Mouse (Mus musculus) frontal cortex, postnatal 10 days (tissue): ENCODE measurements around the gene Ddo.

Experiments used
- DNase-seq, 2 experiments: peaks; one replicate each; pipeline ENCODE4 v3.0.0; 2022; ENCODE audit warnings: low spot score in 2 of 2, mixed read lengths in 1 of 2

Ddo gene

GRCm38 (mm10) chr10:40629656-40630311 is at the start of gene Ddo:
Gene Ddo (plus strand): TSS chr10:40630011.
- no peak for DNase-seq

DNA sequence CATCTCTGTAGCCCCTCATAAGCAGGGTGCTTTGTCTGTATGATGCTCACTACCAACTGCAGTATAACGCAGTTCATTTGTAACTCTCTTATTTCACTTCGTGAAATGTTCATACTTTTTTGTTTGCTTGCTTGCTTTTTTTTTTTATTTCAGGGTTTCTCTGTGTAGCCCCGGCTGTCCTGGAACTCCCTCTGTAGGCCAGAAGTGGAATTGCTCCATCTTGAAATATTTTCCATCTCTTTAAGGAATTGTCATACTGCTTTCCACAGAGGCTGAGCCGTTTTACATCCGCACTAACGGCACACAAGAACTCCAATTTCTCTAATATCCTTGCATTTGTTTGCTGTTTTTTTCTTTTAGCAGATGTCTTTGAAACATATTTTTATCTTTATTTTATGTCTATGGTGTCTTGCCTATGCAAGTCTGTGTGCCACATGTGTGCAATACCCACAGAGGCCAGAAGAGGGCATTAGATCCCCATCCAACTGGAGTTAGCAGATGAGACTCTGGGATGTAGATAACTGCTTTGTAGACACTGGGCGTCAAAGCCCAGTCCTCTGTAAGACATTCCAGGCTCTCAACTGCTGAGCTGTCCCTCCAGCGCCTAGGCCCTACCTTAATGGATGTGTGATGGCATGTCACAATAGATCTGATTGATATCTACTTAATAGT is 46.1 kb upstream of the Ddo start:
- DNase-seq = peak in 1 of 2 experiments; percentile 13

GRCm38 (mm10) chr10:40592186-40592585 is 37.6 kb upstream of the Ddo start:
- DNase-seq = peak; percentile 31 to 32

GRCm38 (mm10) chr10:40597177-40597576 is 32.6 kb upstream of the Ddo start:
- no peak for DNase-seq

GRCm38 (mm10) chr10:40604706-40605394 is 25.0 kb upstream of the Ddo start:
- no peak for DNase-seq

- DNase-seq = no peak
Observed at GRCm38 (mm10) chr10:40617973-40618372, 11.8 kb upstream of the Ddo start.

DNA sequence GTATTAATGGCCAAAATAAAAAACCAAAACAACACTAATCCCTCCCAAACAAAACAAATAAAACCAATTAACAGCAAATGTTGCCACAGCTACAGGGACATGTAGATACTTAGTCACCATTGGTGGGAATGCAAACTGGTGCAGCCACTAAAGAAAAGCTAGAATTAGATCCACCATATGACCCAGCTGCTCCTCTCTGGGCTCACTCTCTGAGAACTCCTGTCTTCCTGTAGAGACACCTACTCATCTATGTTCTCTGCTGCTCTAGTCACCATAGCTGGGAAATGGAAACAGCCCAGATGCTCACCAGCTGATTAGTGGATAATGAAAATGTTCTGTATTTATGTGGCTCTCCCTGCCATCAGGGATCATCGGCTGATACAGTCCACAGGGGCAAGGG is 10.1 kb upstream of the Ddo start:
- DNase-seq = no peak

- DNase-seq = no peak
Observed at GRCm38 (mm10) chr10:40629140-40629539, 671 bp upstream of the Ddo start.

DNA sequence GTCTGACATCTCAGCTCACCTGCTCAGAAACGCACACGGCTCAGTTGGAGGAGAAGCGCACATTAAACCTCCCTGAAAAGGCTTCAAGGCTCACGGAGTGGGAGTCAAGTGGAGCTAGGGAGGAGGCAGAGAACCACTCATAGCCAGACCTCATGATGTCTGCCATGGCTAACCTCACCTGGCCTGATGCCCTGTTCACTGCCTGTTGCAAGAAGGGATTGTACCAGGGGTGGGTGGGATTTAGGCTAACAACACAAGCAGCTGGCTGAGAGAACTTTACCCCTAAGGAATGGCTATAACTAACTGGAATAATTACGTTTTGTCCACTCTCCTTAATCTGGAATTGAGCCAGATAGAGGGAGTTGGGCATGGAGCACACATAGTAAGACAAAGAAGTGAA is 646 bp downstream of the Ddo start:
- DNase-seq = no peak

- DNase-seq = no peak
Observed at GRCm38 (mm10) chr10:40630961-40631360, 1.1 kb downstream of the Ddo start.

GRCm38 (mm10) chr10:40632087-40632486 is 2.3 kb downstream of the Ddo start:
- DNase-seq = no peak

- no peak for DNase-seq
Observed at GRCm38 (mm10) chr10:40637331-40637730, 7.5 kb downstream of the Ddo start.

GRCm38 (mm10) chr10:40638276-40638675 is 8.5 kb downstream of the Ddo start:
- peak; percentile 57 to 72 for DNase-seq

- DNase-seq = peak in 1 of 2 experiments; percentile 32
Observed at GRCm38 (mm10) chr10:40638823-40639819, 9.3 kb downstream of the Ddo start.

GRCm38 (mm10) chr10:40640406-40640805 is 10.6 kb downstream of the Ddo start:
- DNase-seq = no peak

GRCm38 (mm10) chr10:40641901-40642300 is 12.1 kb downstream of the Ddo start:
- DNase-seq = no peak

DNA sequence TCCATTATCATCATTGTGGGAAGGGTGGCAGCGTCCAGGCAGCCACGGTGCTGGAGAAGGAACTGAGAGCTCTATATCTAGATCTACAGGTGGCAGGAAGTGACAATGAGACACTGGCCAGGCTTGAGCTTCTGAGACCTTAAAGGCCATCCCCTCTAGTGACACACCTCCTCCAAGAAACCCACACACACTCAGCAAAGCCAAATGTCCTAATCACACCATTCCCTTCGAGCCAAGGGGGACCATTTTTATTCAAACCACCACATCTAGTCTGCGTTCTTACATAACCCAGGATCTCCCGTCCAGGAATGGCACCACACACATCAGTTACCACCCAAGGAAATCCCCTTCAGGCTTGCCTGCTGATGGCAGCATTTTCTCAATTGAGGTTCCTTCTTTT is 13.3 kb downstream of the Ddo start:
- DNase-seq = no peak

DNA sequence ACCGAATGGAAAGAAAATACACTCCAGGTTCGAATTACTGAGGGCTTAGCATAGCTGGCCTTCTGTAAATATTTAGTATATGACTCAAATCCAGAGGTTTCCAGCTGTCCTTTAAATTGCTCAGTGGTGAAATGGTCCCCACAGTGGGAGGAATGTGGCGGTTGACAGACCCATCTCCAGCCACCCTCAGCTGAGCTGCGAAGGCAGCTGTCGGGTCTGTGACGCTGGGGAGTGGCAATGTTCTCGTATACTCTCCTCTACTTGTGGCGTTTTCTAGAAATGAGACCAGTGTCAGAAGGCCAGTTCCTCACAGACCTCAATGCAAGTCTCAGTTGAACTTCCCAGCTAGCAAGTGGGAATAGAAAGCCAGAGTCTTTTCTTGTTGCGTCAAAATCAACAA is 14.6 kb downstream of the Ddo start:
- no peak for DNase-seq

GRCm38 (mm10) chr10:40645346-40645745 is 15.5 kb downstream of the Ddo start:
- DNase-seq = no peak

DNA sequence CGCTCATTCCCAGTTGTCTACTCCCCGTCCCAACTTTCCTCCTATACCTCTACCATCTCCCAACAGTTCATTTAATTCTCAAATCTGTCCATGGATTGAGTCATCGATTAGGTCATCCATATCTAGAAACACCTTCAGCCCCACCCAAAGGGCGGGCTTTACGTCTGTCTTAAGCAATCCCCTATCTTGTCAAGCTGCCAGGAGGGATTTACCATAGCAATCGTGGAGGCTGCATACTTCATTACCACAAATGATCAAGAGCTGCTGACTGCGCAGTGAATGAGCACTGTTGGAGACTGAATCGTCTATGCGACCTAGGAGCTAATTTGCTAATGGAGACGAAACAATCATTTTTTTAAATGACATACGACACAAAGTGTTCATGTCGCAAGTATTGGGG is 19.0 kb downstream of the Ddo start:
- no peak for DNase-seq

DNA sequence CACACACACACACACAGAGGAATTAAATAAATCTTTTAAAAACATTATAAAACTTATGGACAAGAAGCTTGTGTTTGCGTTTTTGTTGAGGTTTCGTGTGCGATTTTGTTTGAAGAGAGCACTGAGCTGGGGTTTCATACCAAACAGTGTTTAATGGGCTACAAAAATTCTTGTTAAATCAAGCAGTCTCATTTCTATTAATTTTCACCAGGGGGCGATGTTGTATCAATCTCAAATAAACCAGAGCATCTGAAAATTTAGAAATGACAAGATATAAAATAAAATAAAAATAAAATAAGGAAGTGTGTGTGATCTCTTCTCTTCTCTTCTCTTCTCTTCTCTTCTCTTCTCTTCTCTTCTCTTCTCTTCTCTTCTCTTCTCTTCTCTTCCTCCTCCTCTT is 19.8 kb downstream of the Ddo start:
- DNase-seq = no peak

DNA sequence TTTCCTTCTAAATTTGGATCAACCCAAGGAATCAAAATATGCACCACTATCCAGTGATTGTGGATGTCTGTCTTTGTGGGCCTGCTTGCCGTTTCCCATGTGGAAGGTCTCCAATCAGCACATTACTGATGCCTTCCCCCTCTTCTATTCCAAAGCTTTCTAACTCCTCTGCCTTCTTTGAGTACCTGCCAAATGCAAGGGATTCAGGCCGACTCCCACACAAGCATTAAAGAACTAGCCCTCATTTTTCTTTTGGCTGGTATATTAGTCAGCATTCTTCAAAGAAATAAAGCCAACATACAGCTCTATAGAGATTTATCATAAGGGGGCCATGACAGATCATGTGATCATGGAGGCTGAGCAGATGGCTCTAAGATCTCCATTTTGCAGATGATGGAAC is 21.9 kb downstream of the Ddo start:
- no peak for DNase-seq
